Mouse (Mus musculus): ENCODE measurements at regions not wholly inside any gene's neighbourhood (a gene's known extent, or its start where the extent isn't known, plus 50 kb on each side); places are given as distances from the start of the nearest gene placed in this dataset.

- TF ChIP-seq CTCF (IDR thresholded peaks at IDR 0.05; ENCODE audit: borderline replicate concordance, control insufficient read depth, extremely low read depth, insufficient read depth, low read length, poor library complexity) (no peak), POLR2A (IDR thresholded peaks at IDR 0.05; ENCODE audit: control insufficient read depth, extremely low read depth, insufficient read depth, low read length, poor library complexity) (no peak)
Observed at GRCm38 (mm10) chrX:99216633-99217459, 80.9 kb downstream of the Efnb1 start.
